In genomic region chrX:93286291-93286893, GRCm38 (mm10) we compare ENCODE assay signal across 8 mouse cellular contexts. TPM values are rescaled to one million over a fixed set of nuclear protein-coding genes. Genes with fewer than 3 reads are reported as not detected.
DNase-seq lines count a peak whose midpoint lies in the region; ATAC-seq and TF ChIP-seq lines count a peak whose summit lies in the region.
"Had no signal": no experiment of that assay in that cellular context is flagged by ENCODE, and none has a peak within 500 bp of the region (broad histone marks: within the 10 kb centered on the region; RNA-seq: fewer than 3 reads in every experiment).

Gene Arx, plus strand, starts transcription at chrX:93286445.

- intact Hi-C loops in gastrocnemius, postnatal 14 days (cut with DNase I; ENCODE audit: low total_unique reads): no loop called here

- no peak for TF ChIP-seq CTCF in testis, adult 2 months (IDR thresholded peaks at IDR 0.05; ENCODE audit: control insufficient read depth, insufficient read depth, insufficient replicate concordance, low read depth, low read length)

- H3K9ac ChIP-seq in kidney, embryonic 14.5 days (ENCODE audit: low read depth, low read length): no peak within 1 kb of the TSS
- no peak within 1 kb of the TSS for H3K9ac ChIP-seq in limb, embryonic 12.5 days (replicated peaks)
- no peak within 1 kb of the TSS for H3K9ac ChIP-seq in midbrain, embryonic 14.5 days (replicated peaks; ENCODE audit: low read length)

- WGBS in kidney, embryonic 14.5 days: 21% methylated on average over 31 of the region's 31 CpGs
- WGBS in limb, embryonic 12.5 days: 20% methylated on average over 31 of the region's 31 CpGs
- 21% methylated on average over 31 of the region's 31 CpGs for WGBS in midbrain, embryonic 14.5 days

- no peaks in the 10 kb centered on the region for H3K4me1 ChIP-seq in kidney, embryonic 14.5 days (ENCODE audit: control insufficient read depth, insufficient read depth, low read length)
- H3K4me1 ChIP-seq in limb, embryonic 12.5 days (replicated peaks): no peaks in the 10 kb centered on the region
- no peaks in the 10 kb centered on the region for H3K4me1 ChIP-seq in midbrain, embryonic 14.5 days (ENCODE audit: control insufficient read depth, insufficient read depth, low read length)
- peaks cover 8% of the 10 kb centered on the region for H3K4me1 ChIP-seq in testis, adult 2 months (ENCODE audit: control insufficient read depth, insufficient read depth, low read length)

- H3K27ac ChIP-seq in kidney, embryonic 14.5 days (ENCODE audit: low read depth, low read length): no peak within 1 kb of the TSS
- no peak within 1 kb of the TSS for H3K27ac ChIP-seq in limb, embryonic 12.5 days
- H3K27ac ChIP-seq in midbrain, embryonic 14.5 days (replicated peaks; ENCODE audit: low read depth, low read length): no peak within 1 kb of the TSS
- H3K27ac ChIP-seq in testis, adult 2 months (ENCODE audit: control insufficient read depth, insufficient read depth, low read depth, low read length): peak within 1 kb of the TSS; percentile 2; the same call in 1 of the 2 replicates

- DNase-seq in ZHBTc4 (ENCODE audit: low read depth, low spot score): peak; percentile 88
- DNase-seq in c-Kit-positive CD71-negative TER-119-negative erythroid progenitor cells, embryonic 14.5 days (ENCODE audit: low read depth): peak; percentile 29
- peak; percentile 51 for DNase-seq in gastrocnemius, postnatal 14 days
- DNase-seq in midbrain, embryonic 14.5 days: peak; percentile 86

- H3K4me3 ChIP-seq in kidney, embryonic 14.5 days (ENCODE audit: low read length): no peak within 1 kb of the TSS; the same call in 1 of the 2 replicates
- peak within 1 kb of the TSS; percentile 15; the same call in 1 of the 2 replicates for H3K4me3 ChIP-seq in limb, embryonic 12.5 days (replicated peaks)
- H3K4me3 ChIP-seq in midbrain, embryonic 14.5 days (replicated peaks; ENCODE audit: low read depth, low read length): peak within 1 kb of the TSS; percentile 12; the same call in 1 of the 2 replicates
- peak within 1 kb of the TSS; percentile 71 for H3K4me3 ChIP-seq in testis, adult 2 months (ENCODE audit: control insufficient read depth, low read depth, low read length)

- peak within 1 kb of the TSS; percentile 8; the same call in 1 of the 2 replicates for H3K4me2 ChIP-seq in kidney, embryonic 14.5 days (replicated peaks; ENCODE audit: low read depth, low read length)
- H3K4me2 ChIP-seq in limb, embryonic 12.5 days: peak within 1 kb of the TSS; percentile 32
- H3K4me2 ChIP-seq in midbrain, embryonic 14.5 days (ENCODE audit: low read length): peak within 1 kb of the TSS; percentile 43

- H3K27me3 ChIP-seq in kidney, embryonic 14.5 days (ENCODE audit: control insufficient read depth, insufficient read depth, low read length): peaks cover 78% of the 10 kb centered on the region
- peaks cover 92% of the 10 kb centered on the region for H3K27me3 ChIP-seq in limb, embryonic 12.5 days
- H3K27me3 ChIP-seq in midbrain, embryonic 14.5 days (ENCODE audit: control insufficient read depth, insufficient read depth, low read length): peaks cover 58% of the 10 kb centered on the region
- no peaks in the 10 kb centered on the region for H3K27me3 ChIP-seq in testis, adult 2 months (ENCODE audit: control insufficient read depth, insufficient read depth, low read length)

- H3K9me3 ChIP-seq in kidney, embryonic 14.5 days (ENCODE audit: control insufficient read depth, low read length): no peaks in the 10 kb centered on the region
- H3K9me3 ChIP-seq in limb, embryonic 12.5 days: no peaks in the 10 kb centered on the region
- no peaks in the 10 kb centered on the region for H3K9me3 ChIP-seq in midbrain, embryonic 14.5 days (ENCODE audit: control insufficient read depth, low read length)

- TF ChIP-seq POLR2A in testis, adult 2 months (IDR thresholded peaks at IDR 0.05; ENCODE audit: control insufficient read depth, low read depth, low read length): peak; percentile 49; the same call in 1 of the 2 replicates

- H3K36me3 ChIP-seq in kidney, embryonic 14.5 days (ENCODE audit: control insufficient read depth, insufficient read depth, low read length): no peaks in the 10 kb centered on the region
- no peaks in the 10 kb centered on the region for H3K36me3 ChIP-seq in limb, embryonic 12.5 days
- no peaks in the 10 kb centered on the region for H3K36me3 ChIP-seq in midbrain, embryonic 14.5 days (ENCODE audit: control insufficient read depth, insufficient read depth, low read length)
- H3K36me3 ChIP-seq in testis, adult 2 months (ENCODE audit: control insufficient read depth, insufficient read depth, low read length): no peaks in the 10 kb centered on the region

- peak; percentile 95 for ATAC-seq in kidney, embryonic 14.5 days (ENCODE audit: low FRiP score, low TSS enrichment)
- peak; percentile 83 for ATAC-seq in limb, embryonic 12.5 days (ENCODE audit: insufficient number of reproducible peaks, insufficient read depth, low FRiP score, low TSS enrichment, low read depth)
- peak; percentile 94 for ATAC-seq in midbrain, embryonic 14.5 days (ENCODE audit: low FRiP score, low TSS enrichment)

RNA-seq across cellular contexts. Expression of gene Arx, which starts in this region (rescaled TPM):
- total RNA-seq in gastrocnemius, postnatal 14 days (2021): under 1 TPM; 0.29 to 0.49 TPM
- 0.07 TPM in 1 of 2 replicates, not detected in the other for polyA plus RNA-seq in kidney, embryonic 14.5 days (2014; fragmentation: Nextera tagmentation; extraction: Ambion mirVana)
- polyA plus RNA-seq in limb, embryonic 12.5 days (2016; fragmentation: Nextera tagmentation; extraction: Ambion mirVana): 0.61 and 0.76 TPM in 2 replicates
- polyA plus RNA-seq in midbrain, embryonic 14.5 days (2014; fragmentation: Nextera tagmentation; extraction: Ambion mirVana): 0.70 and 1.0 TPM in 2 replicates
- polyA plus RNA-seq in testis, adult 2 months (2012; rRNA removed): 1.3 and 1.7 TPM in 2 replicates
- total RNA-seq: heart, adult 18-20 months had no signal

Comparison
In these comparisons a context has a peak if more than half of its experiments do, and no peak if none do; other contexts are left out.
1. Peak in DNase-seq in gastrocnemius, postnatal 14 days; RNA of the gene not detected or under 1 TPM.
2. Peak in ATAC-seq and H3K4me2 ChIP-seq in kidney, embryonic 14.5 days; RNA of the gene not detected or under 1 TPM.
3. Peak in ATAC-seq, H3K4me3 ChIP-seq and H3K4me2 ChIP-seq in limb, embryonic 12.5 days; RNA of the gene not detected or under 1 TPM.
4. DNase-seq: peak in every context shown above with its lines; median percentile 88 in ZHBTc4; 86 in midbrain, embryonic 14.5 days; 51 in gastrocnemius, postnatal 14 days; 29 in c-Kit-positive CD71-negative TER-119-negative erythroid progenitor cells, embryonic 14.5 days.